Mouse (Mus musculus): ENCODE data around the gene Prkca. TPM values are rescaled to one million over a fixed set of nuclear protein-coding genes. Genes with fewer than 3 reads are reported as not detected.

Prkca gene
- polyA plus RNA-seq, 1 experiment from 2014 or later, result 1.6 TPM

DNA sequence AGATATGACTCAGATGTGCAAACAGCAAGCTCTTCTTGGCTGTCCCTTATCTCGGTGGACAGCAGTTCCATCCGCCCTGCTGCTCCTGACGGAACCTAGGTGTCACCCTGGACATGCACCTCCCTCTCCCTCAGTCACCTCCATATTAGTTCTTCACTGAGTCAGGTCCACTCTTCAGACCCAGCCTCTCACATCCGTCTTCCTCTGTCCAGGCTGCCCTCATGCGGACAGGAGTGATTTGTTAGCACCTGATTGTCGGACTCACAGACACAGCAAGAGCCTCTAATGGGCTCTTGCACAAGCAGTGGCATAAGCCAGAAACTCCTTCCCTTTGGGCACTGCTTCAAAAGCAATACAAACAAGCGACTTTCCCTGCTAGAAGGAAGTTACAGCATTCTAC lies 36.5 kb downstream of the Prkca start:
- H3K4me3 ChIP-seq, result no peak overlapping the region
- WGBS, result 91% methylated on average over 7 of the region's 7 CpGs
- no peak for DNase-seq (ENCODE audit: extremely low spot score, low spot score)
- H3K27me3 ChIP-seq (ENCODE audit: poor library complexity, severe bottlenecking), result no peaks in the 10 kb centered on the region
- H3K9me3 ChIP-seq, result no peaks in the 10 kb centered on the region
- H3K36me3 ChIP-seq (replicated peaks), result no peaks in the 10 kb centered on the region
- peaks cover 4% of the 10 kb centered on the region for H3K4me1 ChIP-seq
- H3K27ac ChIP-seq, result no peak overlapping the region

DNA sequence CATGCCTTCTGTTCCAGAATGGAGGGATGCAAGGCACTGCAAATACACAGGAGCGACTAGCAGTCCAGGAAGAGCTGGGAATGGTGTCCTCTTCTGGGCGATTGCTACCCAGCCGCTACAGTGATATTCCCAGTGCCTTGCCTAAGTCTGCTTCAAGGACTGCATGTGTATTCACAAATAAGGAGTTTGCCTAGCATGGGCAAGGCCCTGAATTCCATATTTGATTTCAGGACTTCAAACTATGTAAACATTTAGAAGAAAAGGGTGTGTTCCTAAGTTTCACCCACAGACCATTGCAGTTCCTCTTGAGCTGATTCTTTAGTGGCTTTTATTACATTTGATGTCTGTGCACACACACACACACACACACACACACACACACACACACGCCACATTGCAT lies 39.9 kb downstream of the Prkca start:
- H3K4me3 ChIP-seq, result no peak overlapping the region
- no peak overlapping the region for H3K27ac ChIP-seq
- H3K36me3 ChIP-seq (replicated peaks), result no peaks in the 10 kb centered on the region
- H3K9me3 ChIP-seq, result no peaks in the 10 kb centered on the region
- peaks cover 24% of the 10 kb centered on the region for H3K4me1 ChIP-seq
- 0 out of 2 replicates have a peak, but pooled peaks cover 5% of the 10 kb centered on the region for H3K27me3 ChIP-seq (ENCODE audit: poor library complexity, severe bottlenecking)
- 91% methylated on average over 4 of the region's 4 CpGs for WGBS
- no peak for DNase-seq (ENCODE audit: extremely low spot score, low spot score)

DNA sequence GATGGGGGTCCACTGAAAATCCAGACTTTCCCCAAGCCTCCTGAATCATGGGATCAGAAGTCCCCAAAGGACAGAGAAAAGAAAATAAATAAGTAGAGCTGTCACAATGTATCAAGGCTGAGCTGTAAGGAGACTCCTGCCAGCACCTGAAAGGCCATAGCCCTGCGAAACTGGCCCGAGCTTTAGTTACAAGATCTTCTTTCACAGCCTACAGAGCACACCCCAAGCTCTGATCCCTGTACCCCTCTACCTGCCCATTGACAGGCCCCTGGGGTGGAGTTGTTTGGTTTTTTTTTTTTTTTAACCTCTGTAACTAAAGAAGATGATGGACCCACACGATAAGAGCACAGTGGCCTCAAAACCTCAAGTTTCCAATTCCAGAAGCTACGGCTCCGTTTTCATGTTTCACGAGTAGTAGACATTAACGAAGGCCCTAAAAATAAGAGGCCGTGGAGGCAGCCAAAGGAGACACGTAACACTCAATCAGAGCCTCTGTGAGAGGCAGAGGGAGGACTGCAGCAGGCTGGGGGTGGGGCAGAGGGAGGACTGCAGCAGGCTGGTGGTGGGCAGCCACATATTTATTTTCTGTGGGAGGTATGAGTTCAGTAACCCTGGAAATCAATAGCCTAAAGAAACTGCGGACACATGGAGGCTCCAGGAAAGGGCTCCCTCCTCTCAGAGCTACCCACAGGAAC lies 41.8 kb downstream of the Prkca start:
- no peak overlapping the region for H3K27ac ChIP-seq
- no peak for DNase-seq (ENCODE audit: extremely low spot score, low spot score)
- no peak overlapping the region for H3K4me3 ChIP-seq
- WGBS, result 83% methylated on average over 10 of the region's 10 CpGs
- peaks cover 19% of the 10 kb centered on the region; the same call in 1 of the 2 replicates for H3K27me3 ChIP-seq (ENCODE audit: poor library complexity, severe bottlenecking)
- H3K9me3 ChIP-seq, result no peaks in the 10 kb centered on the region
- peaks cover 35% of the 10 kb centered on the region for H3K4me1 ChIP-seq
- no peaks in the 10 kb centered on the region for H3K36me3 ChIP-seq (replicated peaks)

- Histone ChIP-seq H3K4me1 (peaks cover 35% of the 10 kb centered on the region), H3K9me3 (no peaks in the 10 kb centered on the region), H3K27ac (0 out of 2 replicates have a peak overlapping the region, but pooled peaks have one; percentile 30), H3K4me3 (no peak overlapping the region), H3K36me3 (replicated peaks) (no peaks in the 10 kb centered on the region), H3K27me3 (ENCODE audit: poor library complexity, severe bottlenecking) (peaks cover 19% of the 10 kb centered on the region; the same call in 1 of the 2 replicates)
- 83% methylated on average over 6 of the region's 6 CpGs for WGBS
- no peak for DNase-seq (ENCODE audit: extremely low spot score, low spot score)
Observed at GRCm38 (mm10) chr11:108301036-108301435, 42.7 kb downstream of the Prkca start.

DNA sequence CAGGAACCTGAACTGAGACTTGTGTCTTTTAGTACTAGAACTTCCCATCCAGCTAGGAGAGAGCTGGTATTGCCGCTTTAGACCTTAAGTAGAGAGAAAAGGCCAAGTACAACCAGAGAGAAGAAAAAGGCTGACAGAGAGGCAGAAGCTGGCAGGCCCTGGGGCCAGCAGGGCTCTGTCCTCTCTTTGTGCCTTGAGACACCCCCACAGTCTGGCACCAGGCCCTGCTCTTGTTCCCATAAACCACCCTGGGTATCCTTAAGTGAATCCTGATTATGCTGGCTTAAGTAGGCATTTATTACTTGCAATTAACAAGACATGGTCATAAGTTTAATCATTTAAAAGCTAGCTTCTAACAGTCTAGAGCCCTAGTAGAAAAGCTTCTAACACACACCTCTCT lies 43.3 kb downstream of the Prkca start:
- H3K4me3 ChIP-seq, result no peak overlapping the region
- no peak overlapping the region for H3K27ac ChIP-seq
- peaks cover 19% of the 10 kb centered on the region; the same call in 1 of the 2 replicates for H3K27me3 ChIP-seq (ENCODE audit: poor library complexity, severe bottlenecking)
- no peaks in the 10 kb centered on the region for H3K36me3 ChIP-seq (replicated peaks)
- no peak for DNase-seq (ENCODE audit: extremely low spot score, low spot score)
- peaks cover 35% of the 10 kb centered on the region for H3K4me1 ChIP-seq
- no peaks in the 10 kb centered on the region for H3K9me3 ChIP-seq
- WGBS, result 96% methylated on average over 1 of the region's 1 CpGs

GRCm38 (mm10) chr11:108299913-108300312 lies 43.8 kb downstream of the Prkca start:
- H3K4me3 ChIP-seq, result no peak overlapping the region
- H3K27me3 ChIP-seq (ENCODE audit: poor library complexity, severe bottlenecking), result peaks cover 19% of the 10 kb centered on the region; the same call in 1 of the 2 replicates
- H3K36me3 ChIP-seq (replicated peaks), result no peaks in the 10 kb centered on the region
- H3K9me3 ChIP-seq, result no peaks in the 10 kb centered on the region
- no peak for DNase-seq (ENCODE audit: extremely low spot score, low spot score)
- H3K27ac ChIP-seq, result no peak overlapping the region
- H3K4me1 ChIP-seq, result peaks cover 35% of the 10 kb centered on the region
- 88% methylated on average over 10 of the region's 10 CpGs for WGBS

GRCm38 (mm10) chr11:108297956-108298355 lies 45.8 kb downstream of the Prkca start:
- no peak overlapping the region for H3K4me3 ChIP-seq
- H3K27ac ChIP-seq, result no peak overlapping the region
- WGBS, result 26% methylated on average over 8 of the region's 8 CpGs
- H3K36me3 ChIP-seq (replicated peaks), result no peaks in the 10 kb centered on the region
- H3K4me1 ChIP-seq, result peaks cover 35% of the 10 kb centered on the region
- H3K9me3 ChIP-seq, result no peaks in the 10 kb centered on the region
- DNase-seq (ENCODE audit: extremely low spot score, low spot score), result no peak
- H3K27me3 ChIP-seq (ENCODE audit: poor library complexity, severe bottlenecking), result peaks cover 19% of the 10 kb centered on the region; the same call in 1 of the 2 replicates

GRCm38 (mm10) chr11:108295373-108295772 lies 48.4 kb downstream of the Prkca start:
- no peak overlapping the region for H3K27ac ChIP-seq
- H3K9me3 ChIP-seq, result no peaks in the 10 kb centered on the region
- no peaks in the 10 kb centered on the region for H3K36me3 ChIP-seq (replicated peaks)
- no peak overlapping the region for H3K4me3 ChIP-seq
- no peak for DNase-seq (ENCODE audit: extremely low spot score, low spot score)
- peaks cover 19% of the 10 kb centered on the region; the same call in 1 of the 2 replicates for H3K27me3 ChIP-seq (ENCODE audit: poor library complexity, severe bottlenecking)
- peaks cover 18% of the 10 kb centered on the region for H3K4me1 ChIP-seq

DNA sequence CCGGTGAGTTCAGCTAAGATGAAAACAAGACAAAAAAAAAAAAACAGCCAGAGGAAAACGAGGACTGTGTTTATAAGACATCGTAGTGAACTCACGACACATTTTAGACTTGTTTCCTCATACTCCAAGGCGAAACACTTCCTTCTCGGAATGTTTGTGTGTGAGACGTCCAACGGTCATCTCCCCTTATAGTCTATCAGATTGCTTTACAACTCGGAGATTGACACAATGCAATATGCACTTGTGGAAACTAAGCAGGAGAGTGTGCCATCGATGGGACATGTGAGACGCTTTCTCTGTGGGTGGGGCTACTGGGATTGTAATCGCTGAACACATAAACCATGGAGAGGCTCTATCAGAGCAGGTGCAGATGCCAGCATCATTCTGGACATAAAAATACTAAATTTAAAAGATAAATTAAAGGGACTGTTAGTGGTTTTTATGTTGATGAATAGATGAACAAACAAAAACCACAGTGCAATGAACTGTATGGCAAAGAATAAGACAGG lies 49.4 kb downstream of the Prkca start:
- WGBS, result 94% methylated on average over 12 of the region's 12 CpGs
- Histone ChIP-seq H3K27me3 (ENCODE audit: poor library complexity, severe bottlenecking) (peaks cover 19% of the 10 kb centered on the region; the same call in 1 of the 2 replicates), H3K36me3 (replicated peaks) (no peaks in the 10 kb centered on the region), H3K9me3 (no peaks in the 10 kb centered on the region), H3K27ac (no peak overlapping the region), H3K4me3 (no peak overlapping the region), H3K4me1 (peaks cover 11% of the 10 kb centered on the region)
- DNase-seq (ENCODE audit: extremely low spot score, low spot score), result no peak

GRCm38 (mm10) chr11:108293843-108294242 lies 49.9 kb downstream of the Prkca start:
- H3K27ac ChIP-seq, result no peak overlapping the region
- peaks cover 11% of the 10 kb centered on the region for H3K4me1 ChIP-seq
- no peaks in the 10 kb centered on the region for H3K36me3 ChIP-seq (replicated peaks)
- H3K27me3 ChIP-seq (ENCODE audit: poor library complexity, severe bottlenecking), result peaks cover 15% of the 10 kb centered on the region; the same call in 1 of the 2 replicates
- DNase-seq (ENCODE audit: extremely low spot score, low spot score), result no peak
- 74% methylated on average over 3 of the region's 3 CpGs for WGBS
- H3K4me3 ChIP-seq, result no peak overlapping the region
- H3K9me3 ChIP-seq, result no peaks in the 10 kb centered on the region

DNA sequence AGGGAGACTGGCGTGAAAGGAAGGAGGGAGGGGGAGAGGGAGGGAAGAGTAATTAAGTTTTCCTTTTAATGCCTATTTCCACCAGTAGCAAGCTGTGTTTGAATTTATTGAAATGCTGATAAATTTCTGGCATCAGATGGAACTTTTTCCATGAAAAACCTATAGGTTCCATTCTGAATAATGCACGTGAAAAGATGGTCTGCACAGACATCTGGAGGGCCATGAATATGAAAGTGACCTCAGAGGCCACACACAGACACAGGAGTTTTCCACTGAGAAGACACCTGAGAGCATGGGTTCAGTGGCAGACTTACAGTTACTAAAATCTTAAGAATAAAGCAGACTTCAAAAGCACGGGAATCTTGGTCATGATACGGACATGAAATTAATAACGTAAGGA lies 54.5 kb downstream of the Prkca start:
- WGBS, result 90% methylated on average over 5 of the region's 5 CpGs
- H3K36me3 ChIP-seq (replicated peaks), result no peaks in the 10 kb centered on the region
- H3K27me3 ChIP-seq (ENCODE audit: poor library complexity, severe bottlenecking), result no peaks in the 10 kb centered on the region
- DNase-seq (ENCODE audit: extremely low spot score, low spot score), result no peak
- no peak overlapping the region for H3K27ac ChIP-seq
- H3K4me1 ChIP-seq, result peaks cover 17% of the 10 kb centered on the region
- no peak overlapping the region for H3K4me3 ChIP-seq
- H3K9me3 ChIP-seq, result no peaks in the 10 kb centered on the region

DNA sequence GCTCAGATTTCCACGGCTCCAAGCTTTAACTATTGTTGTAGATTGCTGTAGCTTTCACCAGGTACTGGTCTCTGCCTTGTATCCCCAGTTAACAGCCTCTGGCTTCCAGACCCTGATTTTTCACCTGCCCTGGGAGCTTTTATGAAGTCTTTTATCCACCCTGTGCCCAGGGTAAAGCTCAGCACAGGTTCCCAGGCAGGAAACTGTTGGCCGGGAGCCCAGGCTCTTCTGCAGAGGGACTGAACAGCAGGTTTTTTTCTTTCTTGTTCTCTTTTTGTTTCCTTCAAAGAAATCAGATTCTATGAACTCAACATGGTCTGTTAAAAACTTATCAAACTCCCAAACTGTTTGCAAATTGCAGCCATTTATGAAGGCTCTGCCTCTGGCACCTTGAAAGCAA lies 56.4 kb downstream of the Prkca start:
- no peaks in the 10 kb centered on the region for H3K27me3 ChIP-seq (ENCODE audit: poor library complexity, severe bottlenecking)

GRCm38 (mm10) chr11:108285046-108285445 lies 58.7 kb downstream of the Prkca start:
- 31% methylated on average over 5 of the region's 5 CpGs for WGBS
- no peak for DNase-seq (ENCODE audit: extremely low spot score, low spot score)
- Histone ChIP-seq H3K9me3 (no peaks in the 10 kb centered on the region), H3K27ac (no peak overlapping the region), H3K4me1 (peaks cover 28% of the 10 kb centered on the region), H3K36me3 (replicated peaks) (no peaks in the 10 kb centered on the region), H3K4me3 (no peak overlapping the region), H3K27me3 (ENCODE audit: poor library complexity, severe bottlenecking) (no peaks in the 10 kb centered on the region)

More for the DNA sequence above, 56.4 kb downstream of the Prkca start:
- Histone ChIP-seq H3K9me3 (no peaks in the 10 kb centered on the region), H3K27ac (no peak overlapping the region), H3K36me3 (replicated peaks) (no peaks in the 10 kb centered on the region), H3K4me3 (no peak overlapping the region), H3K4me1 (peaks cover 22% of the 10 kb centered on the region)
- 78% methylated on average over 2 of the region's 2 CpGs for WGBS
- no peak for DNase-seq (ENCODE audit: extremely low spot score, low spot score)
